Mouse (Mus musculus): ENCODE data around the gene Ntng1.

The Ntng1 gene

GRCm38 (mm10) chr3:109918996-109919395, 224.8 kb downstream of the Ntng1 start:
- no peak for DNase-seq (ENCODE audit: low spot score in 2 of 2)

- no peak for DNase-seq (ENCODE audit: low spot score in 2 of 2)
Measured at GRCm38 (mm10) chr3:109917926-109918694, 225.7 kb downstream of the Ntng1 start.

DNA sequence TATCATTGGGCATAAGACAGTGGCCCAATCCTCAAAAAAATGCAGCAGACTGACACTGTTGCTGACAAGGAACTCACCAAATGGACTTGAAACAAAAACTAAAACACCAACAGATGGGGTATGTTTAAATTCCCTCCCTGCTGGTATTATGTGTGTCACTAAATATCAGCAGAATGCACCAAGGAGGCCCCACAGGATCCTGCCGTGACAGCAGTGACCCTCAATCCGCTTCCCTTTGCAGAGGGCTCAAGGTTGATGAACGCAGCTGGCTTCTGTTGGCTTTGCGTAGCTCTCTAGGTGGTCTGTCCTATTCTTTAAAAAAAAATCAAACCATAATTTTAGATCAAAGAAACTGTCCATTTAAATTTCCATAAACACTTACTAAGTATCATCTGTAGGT, 226.7 kb downstream of the Ntng1 start:
- DNase-seq (ENCODE audit: low spot score in 2 of 2) = no peak

GRCm38 (mm10) chr3:109914226-109914625, 229.6 kb downstream of the Ntng1 start:
- no peak for DNase-seq (ENCODE audit: low spot score in 2 of 2)

DNA sequence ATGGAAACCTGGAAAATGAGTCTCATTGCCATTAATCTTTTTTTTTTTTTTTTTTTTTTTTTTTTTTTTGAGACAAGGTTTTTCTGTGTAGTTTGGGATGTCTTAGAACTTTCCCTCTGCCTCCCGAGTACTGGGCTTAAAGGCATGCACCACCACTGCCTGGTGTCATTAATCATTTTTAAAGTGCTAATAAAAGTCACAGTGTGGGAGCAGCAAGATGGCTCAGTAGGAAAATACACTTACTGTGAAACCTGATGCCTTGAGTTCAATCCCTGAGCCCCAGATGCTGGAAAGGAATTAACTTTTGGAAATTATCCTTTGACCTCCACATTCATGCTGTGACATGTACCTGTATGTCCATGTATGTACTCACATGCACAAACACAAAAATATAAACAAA, 253.2 kb downstream of the Ntng1 start:
- no peak for DNase-seq (ENCODE audit: low spot score in 2 of 2)

DNA sequence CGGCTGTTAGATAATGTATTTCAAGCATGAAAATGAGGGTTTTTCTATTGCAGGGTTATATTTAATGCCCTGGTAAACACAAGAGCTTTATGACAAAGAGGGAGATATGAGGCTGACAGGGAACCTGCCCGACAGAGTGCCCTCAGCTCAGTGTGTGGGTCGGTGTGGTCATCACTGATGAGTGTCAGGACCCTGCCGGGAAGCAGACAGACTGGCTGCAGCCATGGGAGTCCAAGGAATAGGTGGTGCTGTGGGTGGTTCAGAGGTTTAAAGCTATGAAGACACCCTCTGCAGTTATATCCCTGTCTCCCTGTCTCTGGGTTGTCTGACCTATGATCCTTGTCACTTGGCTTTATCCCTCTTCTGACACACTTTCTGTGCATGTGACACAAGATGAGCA, 258.1 kb downstream of the Ntng1 start:
- DNase-seq (ENCODE audit: low spot score in 2 of 2) = no peak

DNA sequence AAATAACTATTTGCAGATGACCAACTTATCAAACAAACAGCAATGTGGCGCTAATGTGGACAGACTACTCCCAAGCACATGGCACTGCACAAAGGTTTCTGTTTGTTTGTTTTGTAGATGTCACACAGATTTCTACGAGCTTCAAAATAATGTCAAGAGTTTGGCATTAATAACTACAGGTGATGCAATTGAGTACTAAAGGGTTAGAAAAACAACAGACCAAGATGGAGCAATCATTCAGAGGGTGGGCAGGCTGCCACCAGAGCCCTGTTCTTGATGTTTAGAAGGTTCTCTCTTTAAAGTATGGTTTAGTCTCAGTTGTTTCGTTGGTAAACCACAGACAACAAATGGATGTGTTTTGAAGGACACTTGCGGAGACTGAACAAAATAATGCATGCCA, 264.8 kb downstream of the Ntng1 start:
- no peak for DNase-seq (ENCODE audit: low spot score in 2 of 2)

DNA sequence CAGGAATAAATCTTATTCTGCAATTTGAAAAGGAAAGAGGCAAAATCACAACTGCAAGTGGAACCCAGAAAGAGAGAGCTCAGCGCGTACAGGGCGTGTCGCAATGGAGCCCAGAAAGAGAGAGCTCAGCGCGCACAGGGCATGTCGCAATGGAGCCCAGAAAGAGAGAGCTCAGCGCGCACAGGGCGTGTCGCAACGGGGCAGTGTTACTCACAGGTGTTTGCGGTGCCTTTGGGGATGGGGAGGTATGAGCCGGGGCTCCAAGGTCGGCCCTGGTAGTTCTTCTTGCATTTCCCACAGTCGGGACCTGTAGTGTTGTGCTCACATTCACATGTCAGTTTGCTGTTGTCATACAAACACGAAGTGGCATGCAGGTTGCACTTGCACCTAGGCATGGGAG, 271.8 kb downstream of the Ntng1 start:
- no peak for DNase-seq (ENCODE audit: low spot score in 2 of 2)

- DNase-seq (ENCODE audit: low spot score in 2 of 2) = no peak
Measured at GRCm38 (mm10) chr3:109858276-109858675, 285.5 kb downstream of the Ntng1 start.

GRCm38 (mm10) chr3:109854449-109855155, 289.2 kb downstream of the Ntng1 start:
- no peak for DNase-seq (ENCODE audit: low spot score in 2 of 2)

DNA sequence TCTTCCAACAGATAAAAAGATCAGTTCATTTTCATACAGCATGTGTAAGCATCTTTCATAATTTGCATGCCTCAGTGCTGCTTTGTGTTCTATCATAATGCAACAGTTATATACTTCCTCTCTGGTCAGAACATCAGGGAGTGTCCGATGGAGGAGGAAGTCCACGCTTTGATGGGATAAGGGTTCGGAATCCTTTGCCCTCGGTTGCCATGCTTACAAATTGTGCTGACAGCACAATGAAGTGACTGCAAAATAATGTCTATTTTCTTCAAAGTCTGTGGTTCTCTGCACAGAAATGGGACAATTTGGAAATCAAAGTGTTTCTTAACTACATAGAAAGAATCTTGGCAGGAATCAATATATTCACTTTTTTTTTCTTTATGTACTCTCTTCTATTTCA, 297.2 kb downstream of the Ntng1 start:
- no peak for DNase-seq (ENCODE audit: low spot score in 2 of 2)

GRCm38 (mm10) chr3:109825806-109826205, 318.0 kb downstream of the Ntng1 start:
- DNase-seq (ENCODE audit: low spot score in 2 of 2) = no peak

- DNase-seq (ENCODE audit: low spot score in 2 of 2) = no peak
Measured at GRCm38 (mm10) chr3:109822803-109823474, 320.9 kb downstream of the Ntng1 start.

DNA sequence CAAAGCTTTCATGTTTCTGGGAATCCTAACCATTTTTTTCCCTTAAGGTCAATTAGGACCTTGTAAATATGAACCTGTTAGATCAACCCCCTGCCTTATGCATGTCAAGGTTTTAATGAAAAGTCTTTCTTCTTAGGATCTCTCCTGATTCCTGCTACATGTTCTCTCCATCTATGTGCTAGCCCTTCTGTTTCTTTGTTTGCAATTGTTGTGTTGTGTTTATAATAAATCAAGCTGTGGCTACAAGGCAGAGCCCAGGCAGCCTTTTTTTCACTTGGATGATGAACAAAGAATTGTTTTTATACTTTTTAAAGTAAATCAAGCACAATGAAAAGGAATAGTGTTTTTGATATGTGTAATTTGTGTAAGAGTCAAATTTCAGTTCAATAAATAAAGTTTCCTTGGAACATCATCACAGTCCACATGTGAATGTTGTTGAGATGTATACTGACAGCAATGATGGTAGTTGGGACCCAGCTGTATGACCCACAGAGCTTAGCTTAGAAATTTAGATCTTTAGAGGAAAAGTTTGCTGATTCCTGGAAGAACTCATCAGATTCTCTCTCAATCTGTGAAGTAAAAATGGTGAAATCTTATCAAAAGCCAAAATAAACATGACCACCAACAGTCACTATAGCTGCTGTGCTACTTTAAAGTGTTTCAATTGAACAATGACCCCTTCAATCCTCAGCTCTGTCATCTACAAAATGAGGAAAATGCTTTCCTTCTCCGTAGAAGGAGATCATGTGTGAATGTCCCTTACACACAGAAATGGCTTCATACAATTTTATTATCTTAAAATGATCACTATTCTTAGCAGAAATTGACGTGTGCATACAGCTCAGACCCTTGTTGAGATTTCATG, 324.8 kb downstream of the Ntng1 start:
- no peak for DNase-seq (ENCODE audit: low spot score in 2 of 2)

GRCm38 (mm10) chr3:109809065-109809464, 334.7 kb downstream of the Ntng1 start:
- DNase-seq (ENCODE audit: low spot score in 2 of 2) = no peak

GRCm38 (mm10) chr3:109807211-109807934, 336.4 kb downstream of the Ntng1 start:
- DNase-seq (ENCODE audit: low spot score in 2 of 2) = no peak

DNA sequence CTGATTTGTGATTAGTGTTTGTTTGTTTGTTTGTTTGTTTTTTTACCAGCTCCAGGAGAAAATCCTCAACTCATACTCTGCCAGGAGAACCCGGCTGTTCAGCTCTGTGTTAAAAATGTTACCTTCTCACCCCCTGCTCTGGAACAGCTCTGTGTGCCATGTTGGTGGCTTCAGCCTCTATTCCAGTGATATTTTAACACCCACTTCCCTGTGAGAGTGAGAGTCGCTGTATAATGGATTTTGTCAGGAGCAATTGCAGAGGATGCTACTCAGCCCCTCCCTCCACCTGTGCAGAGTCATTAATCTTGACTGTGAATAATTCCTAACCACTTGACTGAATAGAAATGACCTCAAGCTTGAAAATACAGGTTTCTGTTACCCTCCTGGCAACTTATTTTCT, 339.7 kb downstream of the Ntng1 start:
- no peak for DNase-seq (ENCODE audit: low spot score in 2 of 2)

DNA sequence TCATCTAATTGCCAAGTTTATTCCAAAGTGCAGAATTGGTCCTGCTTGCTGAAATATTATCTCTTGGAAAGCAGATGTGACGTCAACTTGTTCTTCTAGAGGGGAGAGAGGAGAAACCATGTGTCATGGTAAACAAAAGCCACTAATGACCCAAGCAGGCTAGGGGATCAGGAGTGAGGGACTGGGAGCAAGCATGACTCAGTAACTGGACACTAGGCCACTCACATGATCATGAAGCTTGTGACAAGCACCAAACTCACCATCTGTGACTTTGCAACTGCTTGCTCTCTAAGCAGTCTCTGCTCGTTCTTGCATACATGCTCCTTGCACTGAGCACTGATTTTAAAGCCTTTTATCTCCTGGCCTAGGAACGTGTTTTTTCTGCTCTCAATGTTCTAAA, 340.2 kb downstream of the Ntng1 start:
- no peak for DNase-seq (ENCODE audit: low spot score in 2 of 2)

DNA sequence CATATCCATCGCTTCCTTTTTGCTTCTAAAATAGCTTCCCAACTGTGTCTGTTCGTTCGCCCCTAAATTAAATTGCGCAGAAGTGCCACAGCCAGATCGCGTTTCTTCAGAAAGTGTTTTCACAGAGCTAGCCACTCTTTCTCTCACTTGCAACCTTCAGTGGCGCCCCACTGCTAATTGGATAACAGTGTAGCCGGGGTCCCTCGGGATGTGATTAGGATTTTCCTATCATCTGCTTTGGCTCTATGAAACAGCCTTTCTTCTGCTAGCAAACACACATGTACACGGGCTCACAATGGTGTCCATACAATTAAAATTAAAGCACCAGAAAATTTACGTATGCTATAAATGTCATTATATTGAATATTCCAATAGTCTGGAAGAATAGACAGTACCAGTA, 346.5 kb downstream of the Ntng1 start:
- no peak for DNase-seq (ENCODE audit: low spot score in 2 of 2)

- DNase-seq (ENCODE audit: low spot score in 2 of 2) = no peak
Measured at GRCm38 (mm10) chr3:109783231-109783630, 360.6 kb downstream of the Ntng1 start.

DNA sequence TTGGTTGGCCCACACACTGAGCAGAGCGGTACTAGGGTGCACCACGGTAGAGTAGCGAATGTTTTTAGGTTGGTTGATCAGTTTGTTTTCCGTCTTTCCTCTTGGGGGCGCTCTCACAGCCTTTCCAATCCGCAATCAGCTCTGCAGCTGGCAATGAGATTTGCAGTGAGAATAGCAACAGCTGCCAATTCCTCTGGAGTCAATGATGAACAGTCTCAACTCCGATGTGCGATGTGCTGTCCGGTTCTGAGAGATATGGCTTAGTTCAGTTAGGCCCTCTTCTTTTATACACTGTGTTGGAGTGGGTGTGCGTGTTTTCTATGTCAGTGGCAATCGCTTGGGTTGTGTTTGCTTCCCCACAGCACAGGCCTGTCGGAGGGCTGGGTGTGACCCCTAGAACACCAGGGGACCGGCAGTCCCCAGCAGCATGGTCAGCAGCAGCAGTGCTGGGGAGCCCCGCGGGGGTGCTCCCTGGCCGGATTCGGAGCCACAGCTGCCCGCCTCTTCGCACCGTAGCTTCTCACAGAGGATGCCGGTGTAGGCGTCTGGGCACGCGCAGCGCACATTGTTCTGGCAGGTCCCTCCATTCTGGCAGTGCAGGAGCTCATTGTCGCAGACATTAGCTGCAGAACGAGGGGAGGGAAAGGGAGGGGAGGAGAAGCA, 361.4 kb downstream of the Ntng1 start:
- DNase-seq (ENCODE audit: low spot score in 2 of 2) = no peak

All from natural killer cell, adult 2 months (primary cell).